Mouse (Mus musculus) small intestine, adult 2 months (tissue): ENCODE data around the gene 4930452B06Rik.

ENCODE experiments used
- CTCF ChIP-seq: fragments of 200-500 bp; IDR thresholded peaks from 2 replicates; pipeline ENCODE4 v1.5.1; 2012; ENCODE audit warnings: low read depth, mild to moderate bottlenecking, control low read depth, inconsistent platforms, low read length, moderate library complexity, mixed read lengths; ENCODE audit not compliant: insufficient replicate concordance, insufficient read length; ENCODE audit errors: extremely low read depth
- POLR2A ChIP-seq: fragments of 200-500 bp; IDR thresholded peaks from 2 replicates; pipeline ENCODE4 v1.6.1; 2012; ENCODE audit warnings: low read depth, mild to moderate bottlenecking, control low read depth, inconsistent platforms, low read length, moderate library complexity

- TF ChIP-seq POLR2A = no peak
- no peak for TF ChIP-seq CTCF
Measured at GRCm38 (mm10) chr14:8503345-8503744, 162.7 kb downstream of the 4930452B06Rik start.
